Mouse (Mus musculus): Measurements from ENCODE around the gene Zfp275. TPM values are rescaled to one million over a fixed set of nuclear protein-coding genes. Genes with fewer than 3 reads are reported as not detected.

Zfp275 gene
- 18.0 TPM for polyA plus RNA-seq (2014; fragmentation: Illumina TruSeq; extraction: RNeasy Lipid Tissue Mini Kit (QIAGEN cat#74804); ENCODE audit: low read depth, low replicate concordance)

GRCm38 (mm10) chrX:73342483-73342895 lies at the start of gene Zfp275:
Gene Zfp275 (plus strand): TSS chrX:73342621.

GRCm38 (mm10) chrX:73292876-73293275 lies 49.5 kb upstream of the Zfp275 start, which contains the start of the genes Xlr5a and Xlr5c:
Gene Xlr5a (minus strand): TSS chrX:73292976.
Gene Xlr5c (minus strand): TSS chrX:73292976.

GRCm38 (mm10) chrX:73336740-73337139 lies 5.7 kb upstream of the Zfp275 start, which contains the start of gene Gm45015:
Gene Gm45015 (minus strand): TSS chrX:73336840.

GRCm38 (mm10) chrX:73398636-73399035 lies 56.2 kb downstream of the Zfp275 start, which contains the start of gene Gm18336:
Gene Gm18336 (minus strand): TSS chrX:73398736.

Other genes starting within 250 kb of the Zfp275 start
- gene Xlr3a, start 245.5 kb upstream of the Zfp275 start, polyA plus RNA-seq (2014; fragmentation: Illumina TruSeq; extraction: RNeasy Lipid Tissue Mini Kit (QIAGEN cat#74804); ENCODE audit: low read depth, low replicate concordance), result 4.9 TPM
- not detected for gene Gm14685, start 225.6 kb upstream of the Zfp275 start, polyA plus RNA-seq (2014; fragmentation: Illumina TruSeq; extraction: RNeasy Lipid Tissue Mini Kit (QIAGEN cat#74804); ENCODE audit: low read depth, low replicate concordance)
- gene Xlr5b, start 193.8 kb upstream of the Zfp275 start, polyA plus RNA-seq (2014; fragmentation: Illumina TruSeq; extraction: RNeasy Lipid Tissue Mini Kit (QIAGEN cat#74804); ENCODE audit: low read depth, low replicate concordance), result 0.25 TPM
- 2.2 TPM for gene DXBay18, start 193.2 kb upstream of the Zfp275 start, polyA plus RNA-seq (2014; fragmentation: Illumina TruSeq; extraction: RNeasy Lipid Tissue Mini Kit (QIAGEN cat#74804); ENCODE audit: low read depth, low replicate concordance)
- gene Spin2d, start 165.6 kb upstream of the Zfp275 start, polyA plus RNA-seq (2014; fragmentation: Illumina TruSeq; extraction: RNeasy Lipid Tissue Mini Kit (QIAGEN cat#74804); ENCODE audit: low read depth, low replicate concordance), result not detected
- gene Xlr3b, start 150.4 kb upstream of the Zfp275 start, polyA plus RNA-seq (2014; fragmentation: Illumina TruSeq; extraction: RNeasy Lipid Tissue Mini Kit (QIAGEN cat#74804); ENCODE audit: low read depth, low replicate concordance), result 4.5 TPM
- gene Xlr4b, start 128.3 kb upstream of the Zfp275 start, polyA plus RNA-seq (2014; fragmentation: Illumina TruSeq; extraction: RNeasy Lipid Tissue Mini Kit (QIAGEN cat#74804); ENCODE audit: low read depth, low replicate concordance), result 3.8 TPM
- 7.4 TPM for gene F8a, start 114.3 kb upstream of the Zfp275 start, polyA plus RNA-seq (2014; fragmentation: Illumina TruSeq; extraction: RNeasy Lipid Tissue Mini Kit (QIAGEN cat#74804); ENCODE audit: low read depth, low replicate concordance)
- gene Xlr4c, start 99.5 kb upstream of the Zfp275 start, polyA plus RNA-seq (2014; fragmentation: Illumina TruSeq; extraction: RNeasy Lipid Tissue Mini Kit (QIAGEN cat#74804); ENCODE audit: low read depth, low replicate concordance), result 3.9 TPM
- gene Xlr3c, start 77.2 kb upstream of the Zfp275 start, polyA plus RNA-seq (2014; fragmentation: Illumina TruSeq; extraction: RNeasy Lipid Tissue Mini Kit (QIAGEN cat#74804); ENCODE audit: low read depth, low replicate concordance), result 0.68 TPM
- not detected for gene Xlr5a, start 49.6 kb upstream of the Zfp275 start, polyA plus RNA-seq (2014; fragmentation: Illumina TruSeq; extraction: RNeasy Lipid Tissue Mini Kit (QIAGEN cat#74804); ENCODE audit: low read depth, low replicate concordance)
- gene Xlr5c, start 49.6 kb upstream of the Zfp275 start, polyA plus RNA-seq (2014; fragmentation: Illumina TruSeq; extraction: RNeasy Lipid Tissue Mini Kit (QIAGEN cat#74804); ENCODE audit: low read depth, low replicate concordance), result not detected
- not detected for gene Gm45015, start 5.8 kb upstream of the Zfp275 start, polyA plus RNA-seq (2014; fragmentation: Illumina TruSeq; extraction: RNeasy Lipid Tissue Mini Kit (QIAGEN cat#74804); ENCODE audit: low read depth, low replicate concordance)
- not detected for gene Gm18336, start 56.1 kb downstream of the Zfp275 start, polyA plus RNA-seq (2014; fragmentation: Illumina TruSeq; extraction: RNeasy Lipid Tissue Mini Kit (QIAGEN cat#74804); ENCODE audit: low read depth, low replicate concordance)
- gene Zfp92, start 68.5 kb downstream of the Zfp275 start, polyA plus RNA-seq (2014; fragmentation: Illumina TruSeq; extraction: RNeasy Lipid Tissue Mini Kit (QIAGEN cat#74804); ENCODE audit: low read depth, low replicate concordance), result 0.10 TPM
- gene Trex2, start 92.7 kb downstream of the Zfp275 start, polyA plus RNA-seq (2014; fragmentation: Illumina TruSeq; extraction: RNeasy Lipid Tissue Mini Kit (QIAGEN cat#74804); ENCODE audit: low read depth, low replicate concordance), result 2.0 TPM
- 19.9 TPM for gene Haus7, start 116.4 kb downstream of the Zfp275 start, polyA plus RNA-seq (2014; fragmentation: Illumina TruSeq; extraction: RNeasy Lipid Tissue Mini Kit (QIAGEN cat#74804); ENCODE audit: low read depth, low replicate concordance)
- 271 TPM for gene Bgn, start 141.0 kb downstream of the Zfp275 start, polyA plus RNA-seq (2014; fragmentation: Illumina TruSeq; extraction: RNeasy Lipid Tissue Mini Kit (QIAGEN cat#74804); ENCODE audit: low read depth, low replicate concordance)
- 54.7 TPM for gene Atp2b3, start 160.5 kb downstream of the Zfp275 start, polyA plus RNA-seq (2014; fragmentation: Illumina TruSeq; extraction: RNeasy Lipid Tissue Mini Kit (QIAGEN cat#74804); ENCODE audit: low read depth, low replicate concordance)